Mouse (Mus musculus): ENCODE measurements around the gene Tdp1.

DNA sequence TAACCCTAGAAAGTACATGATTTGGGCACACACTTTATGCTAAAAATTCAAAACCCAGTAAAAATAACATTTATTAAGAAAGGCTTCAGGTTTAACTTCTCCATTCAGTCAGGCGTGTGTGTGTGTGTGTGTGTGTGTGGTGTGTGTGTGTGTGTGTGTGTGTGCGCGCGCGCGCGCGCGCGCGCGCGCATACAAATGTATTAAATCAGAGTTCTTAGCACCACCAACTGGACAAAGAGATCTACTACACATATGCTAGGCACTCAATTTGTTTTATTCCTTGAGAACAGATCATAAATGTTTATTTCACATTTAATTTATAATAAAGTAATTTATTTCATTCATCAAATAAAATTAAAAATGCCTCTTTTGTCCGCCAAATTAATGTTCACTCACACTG, 45.6 kb upstream of the Tdp1 start:
- no peak for TF ChIP-seq CTCF (IDR thresholded peaks at IDR 0.05; ENCODE audit: low read depth, low read length)
- no peak for TF ChIP-seq POLR2A (IDR thresholded peaks at IDR 0.05; ENCODE audit: extremely low read depth, insufficient read depth, low read length)
